Mouse (Mus musculus): ENCODE results near the gene Dock8. TPM values are rescaled to one million over a fixed set of nuclear protein-coding genes. Genes with fewer than 3 reads are reported as not detected.

Gene Dock8
- total and polyA plus RNA-seq, 2 experiments, result 8.9 to 9.7 TPM

GRCm38 (mm10) chr19:25097506-25097905 is 98.2 kb downstream of the Dock8 start:
- H3K27me3 ChIP-seq (ENCODE audit: control insufficient read depth, insufficient read depth, low read length), result no peaks in the 10 kb centered on the region
- H3K79me2 ChIP-seq (ENCODE audit: control insufficient read depth, insufficient read depth, low read length), result no peaks in the 10 kb centered on the region
- H3K27ac ChIP-seq (replicated peaks; ENCODE audit: insufficient read depth, low read depth, low read length), result peak overlapping the region; percentile 98
- WGBS, result 28% methylated on average over 7 of the region's 7 CpGs
- TF ChIP-seq POLR2A (IDR thresholded peaks at IDR 0.05; ENCODE audit: extremely low read depth, insufficient read depth, low read length) (no peak), CTCF (IDR thresholded peaks at IDR 0.05; ENCODE audit: low read depth, low read length) (no peak)
- peaks cover 15% of the 10 kb centered on the region for H3K36me3 ChIP-seq (ENCODE audit: control insufficient read depth, insufficient read depth, low read length)
- peaks cover 13% of the 10 kb centered on the region for H3K4me1 ChIP-seq (ENCODE audit: control insufficient read depth, insufficient read depth, low read length)
- peak; percentile 64 for DNase-seq (ENCODE audit: extremely low read depth, low read depth, low spot score)
- H3K4me3 ChIP-seq (ENCODE audit: insufficient read depth, low read depth, low read length), result peak overlapping the region; percentile 17; the same call in 1 of the 2 replicates
- peak overlapping the region; percentile 64 for H3K9ac ChIP-seq (ENCODE audit: low read depth, low read length)

- Histone ChIP-seq H3K27me3 (ENCODE audit: control insufficient read depth, insufficient read depth, low read length) (no peaks in the 10 kb centered on the region), H3K9ac (ENCODE audit: low read depth, low read length) (no peak overlapping the region), H3K79me2 (ENCODE audit: control insufficient read depth, insufficient read depth, low read length) (no peaks in the 10 kb centered on the region), H3K4me3 (ENCODE audit: insufficient read depth, low read depth, low read length) (no peak overlapping the region), H3K36me3 (ENCODE audit: control insufficient read depth, insufficient read depth, low read length) (peaks cover 18% of the 10 kb centered on the region), H3K4me1 (ENCODE audit: control insufficient read depth, insufficient read depth, low read length) (peaks cover 13% of the 10 kb centered on the region), H3K27ac (replicated peaks; ENCODE audit: insufficient read depth, low read depth, low read length) (peak overlapping the region; percentile 98)
- WGBS, result 18% methylated on average over 3 of the region's 3 CpGs
- DNase-seq (ENCODE audit: extremely low read depth, low read depth, low spot score), result peak; percentile 96
- TF ChIP-seq CTCF (IDR thresholded peaks at IDR 0.05; ENCODE audit: low read depth, low read length) (no peak), POLR2A (IDR thresholded peaks at IDR 0.05; ENCODE audit: extremely low read depth, insufficient read depth, low read length) (no peak)
These were observed 98.6 kb downstream of the Dock8 start for GRCm38 (mm10) chr19:25097951-25098350.

- no peak for DNase-seq (ENCODE audit: extremely low read depth, low read depth, low spot score)
- 68% methylated on average over 4 of the region's 4 CpGs for WGBS
- Histone ChIP-seq H3K4me1 (ENCODE audit: control insufficient read depth, insufficient read depth, low read length) (peaks cover 13% of the 10 kb centered on the region), H3K36me3 (ENCODE audit: control insufficient read depth, insufficient read depth, low read length) (peaks cover 24% of the 10 kb centered on the region), H3K4me3 (ENCODE audit: insufficient read depth, low read depth, low read length) (no peak overlapping the region), H3K79me2 (ENCODE audit: control insufficient read depth, insufficient read depth, low read length) (no peaks in the 10 kb centered on the region), H3K27ac (replicated peaks; ENCODE audit: insufficient read depth, low read depth, low read length) (peak overlapping the region; percentile 88; the same call in 1 of the 2 replicates), H3K27me3 (ENCODE audit: control insufficient read depth, insufficient read depth, low read length) (no peaks in the 10 kb centered on the region), H3K9ac (ENCODE audit: low read depth, low read length) (no peak overlapping the region)
- TF ChIP-seq POLR2A (IDR thresholded peaks at IDR 0.05; ENCODE audit: extremely low read depth, insufficient read depth, low read length) (no peak), CTCF (IDR thresholded peaks at IDR 0.05; ENCODE audit: low read depth, low read length) (no peak)
These were observed 99.6 kb downstream of the Dock8 start for GRCm38 (mm10) chr19:25098941-25099340.

- 85% methylated on average over 9 of the region's 9 CpGs for WGBS
- H3K4me1 ChIP-seq (ENCODE audit: control insufficient read depth, insufficient read depth, low read length), result no peaks in the 10 kb centered on the region
- H3K36me3 ChIP-seq (ENCODE audit: control insufficient read depth, insufficient read depth, low read length), result peaks cover 29% of the 10 kb centered on the region
- DNase-seq (ENCODE audit: extremely low read depth, low read depth, low spot score), result no peak
- TF ChIP-seq POLR2A (IDR thresholded peaks at IDR 0.05; ENCODE audit: extremely low read depth, insufficient read depth, low read length), result no peak
- no peak for TF ChIP-seq CTCF (IDR thresholded peaks at IDR 0.05; ENCODE audit: low read depth, low read length)
- no peak overlapping the region for H3K27ac ChIP-seq (replicated peaks; ENCODE audit: insufficient read depth, low read depth, low read length)
- no peaks in the 10 kb centered on the region for H3K79me2 ChIP-seq (ENCODE audit: control insufficient read depth, insufficient read depth, low read length)
- no peaks in the 10 kb centered on the region for H3K27me3 ChIP-seq (ENCODE audit: control insufficient read depth, insufficient read depth, low read length)
- H3K4me3 ChIP-seq (ENCODE audit: insufficient read depth, low read depth, low read length), result no peak overlapping the region
- no peak overlapping the region for H3K9ac ChIP-seq (ENCODE audit: low read depth, low read length)
These were observed 106.3 kb downstream of the Dock8 start for GRCm38 (mm10) chr19:25105682-25106081.

- 97% methylated on average over 8 of the region's 8 CpGs for WGBS
These were observed 107.0 kb downstream of the Dock8 start for GRCm38 (mm10) chr19:25106315-25106714.

GRCm38 (mm10) chr19:25107417-25107816 is 108.1 kb downstream of the Dock8 start:
- no peak overlapping the region for H3K4me3 ChIP-seq (ENCODE audit: insufficient read depth, low read depth, low read length)
- WGBS, result 35% methylated on average over 4 of the region's 4 CpGs
- DNase-seq (ENCODE audit: extremely low read depth, low read depth, low spot score), result peak; percentile 35
- H3K27ac ChIP-seq (replicated peaks; ENCODE audit: insufficient read depth, low read depth, low read length), result no peak overlapping the region
- TF ChIP-seq CTCF (IDR thresholded peaks at IDR 0.05; ENCODE audit: low read depth, low read length) (peak; percentile 52), POLR2A (IDR thresholded peaks at IDR 0.05; ENCODE audit: extremely low read depth, insufficient read depth, low read length) (no peak)
- H3K4me1 ChIP-seq (ENCODE audit: control insufficient read depth, insufficient read depth, low read length), result peaks cover 3% of the 10 kb centered on the region; the same call in 1 of the 2 replicates
- H3K27me3 ChIP-seq (ENCODE audit: control insufficient read depth, insufficient read depth, low read length), result no peaks in the 10 kb centered on the region
- H3K9ac ChIP-seq (ENCODE audit: low read depth, low read length), result no peak overlapping the region
- no peaks in the 10 kb centered on the region for H3K79me2 ChIP-seq (ENCODE audit: control insufficient read depth, insufficient read depth, low read length)
- peaks cover 22% of the 10 kb centered on the region for H3K36me3 ChIP-seq (ENCODE audit: control insufficient read depth, insufficient read depth, low read length)

More at GRCm38 (mm10) chr19:25106315-25106714, 107.0 kb downstream of the Dock8 start:
- Histone ChIP-seq H3K9ac (ENCODE audit: low read depth, low read length) (no peak overlapping the region), H3K27me3 (ENCODE audit: control insufficient read depth, insufficient read depth, low read length) (no peaks in the 10 kb centered on the region), H3K36me3 (ENCODE audit: control insufficient read depth, insufficient read depth, low read length) (peaks cover 26% of the 10 kb centered on the region), H3K4me1 (ENCODE audit: control insufficient read depth, insufficient read depth, low read length) (peaks cover 3% of the 10 kb centered on the region; the same call in 1 of the 2 replicates), H3K27ac (replicated peaks; ENCODE audit: insufficient read depth, low read depth, low read length) (no peak overlapping the region), H3K4me3 (ENCODE audit: insufficient read depth, low read depth, low read length) (no peak overlapping the region), H3K79me2 (ENCODE audit: control insufficient read depth, insufficient read depth, low read length) (no peaks in the 10 kb centered on the region)
- TF ChIP-seq CTCF (IDR thresholded peaks at IDR 0.05; ENCODE audit: low read depth, low read length), result no peak
- TF ChIP-seq POLR2A (IDR thresholded peaks at IDR 0.05; ENCODE audit: extremely low read depth, insufficient read depth, low read length), result no peak
- no peak for DNase-seq (ENCODE audit: extremely low read depth, low read depth, low spot score)

All from liver, adult 2 months (tissue).